Mouse (Mus musculus) spleen, embryonic (tissue): ENCODE measurements at regions not wholly inside any gene's neighbourhood (a gene's known extent, or its start where the extent isn't known, plus 50 kb on each side); places are given as distances from the start of the nearest gene placed in this dataset.

Source experiments
- CTCF ChIA-PET: fragments of 350-600 bp; sonication (Branson Sonifier 250); formaldehyde crosslinking; loops from one replicate; lab custom pipeline; 2022; lab: Charles Lee

- CTCF ChIA-PET = interaction anchor here (0.7 kb wide), 1 partner anchor 42 kb away, joined by 3 read pairs; no protein-coding TSS in a partner anchor
These were observed 320.4 kb downstream of the Synb start for GRCm38 (mm10) chr14:68973636-68974101.

DNA sequence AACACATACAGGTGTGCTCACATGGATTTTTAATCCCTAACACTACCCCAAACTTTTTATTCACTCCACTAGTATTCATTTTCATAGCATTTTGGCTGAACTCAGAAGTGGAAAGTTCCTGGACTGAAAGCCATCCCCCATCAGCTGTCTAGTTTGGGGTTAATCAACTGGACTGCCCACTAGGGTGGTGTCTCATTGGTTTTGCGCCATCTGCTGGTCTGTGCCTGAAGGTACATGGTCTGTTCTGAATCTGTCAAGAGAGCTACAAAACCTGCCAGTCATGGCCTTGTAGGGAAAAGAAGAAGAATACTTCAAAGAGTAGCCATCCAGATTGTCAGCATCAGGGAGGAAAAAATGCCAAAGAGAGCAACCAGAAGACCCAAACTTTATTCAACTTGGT is 327.3 kb downstream of the Synb start:
- CTCF ChIA-PET = no interaction called here

GRCm38 (mm10) chr14:68954577-68955460 is 339.3 kb downstream of the Synb start:
- CTCF ChIA-PET = no interaction called here

DNA sequence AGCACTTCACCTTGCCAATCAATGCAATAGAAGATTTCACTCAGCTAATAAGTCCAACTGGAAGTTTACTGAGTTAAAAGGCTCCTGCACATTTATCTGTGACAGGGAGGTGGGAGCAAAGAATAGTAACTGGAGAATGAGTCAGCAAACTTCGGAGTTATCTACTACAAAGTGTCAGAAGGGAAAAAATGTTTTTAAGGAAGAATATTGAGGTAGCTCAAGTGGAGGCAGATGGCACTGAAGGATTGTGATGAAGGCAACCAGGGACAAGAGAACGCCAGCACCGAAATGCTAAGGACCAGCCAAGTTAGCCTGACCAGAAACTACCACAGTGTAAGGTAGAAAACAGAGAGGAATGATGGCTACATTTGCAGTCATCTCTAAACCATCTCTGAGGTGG is 348.2 kb downstream of the Synb start:
- CTCF ChIA-PET = no interaction called here

- CTCF ChIA-PET = interaction anchor here (0.7 kb wide), 1 partner anchor 157 kb away, joined by 14 read pairs; no protein-coding TSS in a partner anchor
These were observed 348.7 kb downstream of the Synb start for GRCm38 (mm10) chr14:68945434-68945833.

DNA sequence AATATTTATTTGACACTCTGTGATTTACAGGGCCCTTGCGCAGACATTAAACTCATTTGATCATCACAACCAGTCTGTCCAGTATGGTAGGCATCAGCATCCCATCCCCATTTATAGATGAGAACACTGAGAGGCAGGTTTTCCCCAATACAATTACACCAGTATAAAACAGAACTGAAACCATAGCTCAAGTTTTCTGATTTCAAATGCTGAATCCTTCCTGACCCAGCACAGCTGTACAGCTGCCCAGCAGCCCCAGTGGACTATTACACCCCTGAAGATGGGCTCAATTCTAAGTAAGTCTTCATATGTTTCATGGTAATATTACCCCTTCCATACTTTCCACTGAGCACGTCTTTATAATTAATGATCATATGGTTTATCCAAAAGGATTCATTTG is 352.3 kb downstream of the Synb start:
- CTCF ChIA-PET = no interaction called here

DNA sequence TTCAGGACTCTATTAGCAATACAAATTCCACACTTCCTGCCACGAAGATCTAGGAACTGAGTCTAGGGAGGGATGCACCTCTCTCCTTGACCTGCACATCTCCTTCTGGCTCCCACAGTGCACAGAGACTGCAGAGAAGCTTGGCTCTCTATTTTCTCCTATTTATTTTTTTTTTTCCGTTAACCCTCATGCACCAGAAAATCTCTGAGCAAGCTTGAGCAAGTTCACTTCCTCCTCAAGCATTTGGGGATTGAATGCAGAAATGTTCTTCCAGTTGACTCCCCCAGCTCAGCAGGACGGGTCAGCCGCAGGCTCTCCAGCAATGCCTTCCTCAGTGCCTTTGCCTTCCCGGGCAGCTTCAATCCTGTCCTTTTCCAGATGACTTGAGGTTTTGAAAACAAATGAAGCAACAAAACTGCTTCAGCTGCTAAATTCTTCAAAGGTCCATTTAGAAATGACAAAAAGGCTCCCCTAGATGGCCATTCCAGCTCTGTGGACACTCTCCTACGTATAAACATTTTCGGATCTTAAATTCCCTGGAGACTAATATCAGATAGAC is 352.9 kb downstream of the Synb start:
- CTCF ChIA-PET = no interaction called here

GRCm38 (mm10) chr14:68935303-68935662 is 358.8 kb downstream of the Synb start:
- CTCF ChIA-PET = interaction anchor here (0.5 kb wide), 1 partner anchor 188 kb away, joined by 7 read pairs; no protein-coding TSS in a partner anchor

- CTCF ChIA-PET = interaction anchor here (0.5 to 0.6 kb wide), 2 partner anchors 41 to 188 kb away, joined by 4 to 7 read pairs; no protein-coding TSS in a partner anchor
These were observed 359.3 kb downstream of the Synb start for GRCm38 (mm10) chr14:68934611-68935302.

DNA sequence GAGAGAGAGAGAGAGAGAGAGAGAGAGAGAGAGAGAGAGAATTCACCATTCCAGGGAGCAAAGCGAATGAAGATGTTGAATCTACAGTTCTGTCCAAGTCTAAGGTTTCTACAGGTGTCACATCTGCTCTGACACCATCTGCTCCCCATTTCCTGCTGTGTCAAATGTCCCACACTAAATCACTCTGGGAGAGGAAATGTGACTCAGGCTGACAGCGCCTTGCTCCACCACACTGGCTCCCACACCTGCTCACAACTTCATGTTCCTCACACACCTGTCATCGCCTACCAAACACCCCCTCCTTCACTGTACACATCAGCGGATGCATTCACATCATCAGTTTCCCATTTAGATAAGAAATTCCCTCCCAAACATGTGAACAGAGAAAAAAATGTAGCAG is 366.3 kb downstream of the Synb start:
- CTCF ChIA-PET = no interaction called here

DNA sequence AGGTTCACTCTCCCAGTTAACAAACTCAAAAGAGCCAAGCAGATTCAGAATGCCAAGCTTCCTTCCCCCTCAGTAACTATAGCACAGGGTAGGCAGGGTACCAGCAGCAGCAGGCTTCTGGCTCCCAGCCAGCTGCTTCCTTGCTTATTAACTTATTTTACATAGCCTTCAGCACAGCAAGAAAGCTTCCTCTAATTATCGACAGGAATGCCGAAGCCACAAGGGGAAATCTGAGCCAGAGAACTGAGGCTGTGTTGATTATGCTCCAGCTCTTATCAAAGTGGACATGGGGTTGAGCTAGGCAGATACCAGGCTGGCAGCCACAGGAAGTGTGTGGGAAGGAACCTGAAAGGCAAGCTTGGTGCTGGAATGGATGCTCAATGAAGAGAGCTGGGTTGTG is 371.0 kb downstream of the Synb start:
- CTCF ChIA-PET = no interaction called here

DNA sequence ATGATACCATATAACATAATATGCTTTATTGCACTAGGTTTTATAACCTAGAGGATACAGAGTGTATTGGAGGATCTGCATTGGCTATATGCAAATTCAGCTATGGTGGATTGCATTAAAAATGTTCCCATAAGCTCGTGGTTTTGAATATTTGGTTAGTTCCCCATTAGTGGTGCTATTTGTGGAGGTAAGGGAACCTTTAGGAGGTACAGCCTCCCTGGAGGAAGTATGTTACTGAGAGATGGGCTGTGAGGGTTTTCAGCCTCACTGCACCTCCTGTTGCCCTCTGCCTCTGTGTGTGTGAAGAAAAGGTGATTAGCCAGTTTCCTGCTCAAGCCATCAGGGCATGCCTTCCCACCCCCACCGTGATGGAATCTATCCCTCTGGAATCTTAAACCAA is 372.1 kb downstream of the Synb start:
- CTCF ChIA-PET = no interaction called here

DNA sequence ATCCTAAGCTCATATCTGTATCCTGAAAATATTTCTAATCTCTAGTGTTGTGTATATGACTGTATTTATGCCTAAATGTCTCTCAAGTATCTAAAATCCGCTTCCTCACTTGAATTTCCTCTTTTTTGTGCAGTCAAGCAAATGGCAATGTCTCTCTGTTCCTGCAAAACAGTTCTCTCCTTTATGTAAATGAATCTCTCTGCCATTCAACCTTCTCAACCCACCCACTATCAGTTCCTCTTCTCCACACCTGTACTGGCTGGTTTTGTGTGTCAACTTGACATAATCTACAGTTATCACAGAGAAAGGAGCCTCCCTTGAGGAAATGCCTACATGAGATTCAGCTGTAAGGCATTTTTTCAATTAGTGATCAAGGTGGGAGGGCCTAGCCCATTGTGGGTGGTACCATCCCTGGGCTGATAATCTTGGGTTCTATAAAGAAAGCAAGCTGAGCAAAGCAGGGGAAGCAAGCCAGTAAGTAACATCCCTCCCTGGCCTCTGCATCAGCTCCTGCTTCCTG is 375.5 kb downstream of the Synb start:
- CTCF ChIA-PET = interaction anchor here (0.6 kb wide), 1 partner anchor 101 kb away, joined by 3 read pairs; no protein-coding TSS in a partner anchor

- CTCF ChIA-PET = interaction anchor here (0.7 kb wide), 1 partner anchor 842 kb away, joined by 6 read pairs; no protein-coding TSS in a partner anchor
These were observed 394.2 kb downstream of the Synb start for GRCm38 (mm10) chr14:68899921-68900320.

GRCm38 (mm10) chr14:68877171-68877570 is 416.9 kb downstream of the Synb start:
- CTCF ChIA-PET = no interaction called here

DNA sequence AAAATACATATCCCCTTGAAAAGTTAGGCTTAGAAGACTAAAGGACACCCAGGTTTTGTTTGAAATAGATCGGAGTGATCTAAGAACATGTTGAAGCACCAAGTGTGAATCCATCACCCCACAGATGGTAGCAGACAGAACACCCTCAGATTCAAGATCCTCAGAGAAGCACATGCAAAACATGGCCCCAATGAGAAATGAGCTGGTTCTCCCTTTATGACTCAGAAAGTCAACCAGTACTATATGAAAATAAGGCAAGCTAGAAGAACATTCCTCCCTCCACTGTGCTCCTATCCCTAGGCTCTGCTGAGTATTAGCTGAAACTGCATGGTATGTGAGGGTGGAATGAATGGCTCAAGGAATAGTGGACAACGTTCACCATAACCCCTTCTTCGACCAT is 433.0 kb downstream of the Synb start:
- CTCF ChIA-PET = no interaction called here

GRCm38 (mm10) chr14:68857948-68858347 is 436.2 kb downstream of the Synb start:
- CTCF ChIA-PET = no interaction called here

DNA sequence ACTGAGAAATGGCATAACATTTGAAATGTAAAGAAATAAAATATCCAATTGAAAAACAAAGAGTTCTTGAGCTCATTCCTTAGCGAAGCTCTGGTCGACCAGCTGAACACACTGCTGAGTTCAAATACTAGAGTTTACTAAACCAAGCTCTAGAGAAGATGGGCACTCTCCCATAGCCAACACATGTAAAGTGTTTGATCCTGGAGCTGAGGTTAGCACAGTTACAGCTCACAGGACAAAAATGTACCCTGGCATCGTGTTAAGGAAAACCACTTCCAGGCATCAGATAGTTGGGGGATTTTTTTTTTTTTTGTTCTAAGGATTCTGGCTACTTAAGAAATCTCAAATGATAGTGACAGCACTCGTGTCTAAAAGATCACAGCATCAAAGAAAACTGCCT is 445.6 kb downstream of the Synb start:
- CTCF ChIA-PET = no interaction called here

DNA sequence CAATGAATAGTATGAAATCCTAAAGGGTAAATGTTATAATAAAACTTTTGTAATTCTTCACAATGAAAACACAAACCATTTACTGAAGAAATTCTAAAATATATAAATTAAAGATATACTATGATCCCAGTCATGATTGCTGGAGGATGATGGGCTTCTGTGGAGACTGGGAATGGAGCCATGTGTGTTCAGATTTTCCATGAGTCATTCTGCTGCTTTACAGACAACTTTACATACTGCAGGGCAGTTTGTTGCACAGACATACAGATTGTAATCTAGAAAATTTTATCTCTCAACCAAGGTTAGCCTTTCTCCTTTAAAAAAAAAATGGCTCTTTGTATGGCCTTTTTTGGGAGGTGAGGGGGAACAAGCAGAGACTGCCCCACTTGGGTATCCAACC is 446.5 kb downstream of the Synb start:
- CTCF ChIA-PET = no interaction called here

- CTCF ChIA-PET = no interaction called here
These were observed 473.9 kb downstream of the Synb start for GRCm38 (mm10) chr14:68820241-68820640.

DNA sequence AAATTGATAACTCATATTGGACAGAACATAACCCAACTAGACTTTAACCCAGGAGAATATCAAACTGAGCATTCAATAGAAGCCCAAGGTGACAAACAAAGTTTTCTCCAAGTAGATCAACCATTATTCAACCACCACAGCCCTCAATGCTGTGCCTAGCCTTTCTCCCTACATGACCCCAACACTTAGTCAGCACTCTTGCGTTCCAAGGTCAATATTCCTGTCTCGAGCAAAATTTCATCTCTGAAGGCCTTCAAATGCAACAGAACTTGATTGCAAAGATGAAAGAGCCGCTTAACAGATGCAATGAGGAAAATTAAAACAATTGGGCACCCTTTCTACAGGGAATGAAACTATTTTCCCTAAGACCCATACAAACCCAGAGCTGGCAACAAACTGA is 485.1 kb downstream of the Synb start:
- CTCF ChIA-PET = no interaction called here

DNA sequence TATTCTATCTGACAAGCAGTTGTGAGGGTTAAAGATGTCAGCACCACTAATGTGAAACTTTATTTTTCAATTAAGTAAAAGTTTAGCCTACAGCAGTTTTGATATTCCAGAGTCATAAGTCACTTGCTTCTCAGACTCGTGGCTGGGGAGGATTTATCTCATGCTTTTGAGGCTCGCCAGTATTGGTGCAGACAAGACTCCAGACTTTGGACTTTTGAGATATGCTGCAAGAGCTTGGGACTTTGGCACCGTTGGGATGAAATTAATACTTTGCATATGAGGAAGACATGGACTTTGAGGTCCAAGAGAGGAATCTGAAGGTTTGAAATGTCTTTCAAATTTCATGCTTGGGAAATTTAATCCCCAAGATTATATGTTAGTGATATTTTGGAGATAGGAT is 486.2 kb downstream of the Synb start:
- CTCF ChIA-PET = no interaction called here
